Mouse (Mus musculus): ENCODE results near the gene Lmo2.

- TF ChIP-seq POLR2A (IDR thresholded peaks at IDR 0.05; ENCODE audit: borderline replicate concordance, extremely low read depth, low read depth, low read length) (no peak), CTCF (IDR thresholded peaks at IDR 0.05; ENCODE audit: insufficient read depth, low read length) (peak; percentile 88)
Observed at GRCm38 (mm10) chr2:103982250-103982649, 24.5 kb downstream of the Lmo2 start.

All from lung, adult 2 months (tissue).